Mouse (Mus musculus): ENCODE results near the gene Nrd1. TPM values are rescaled to one million over a fixed set of nuclear protein-coding genes. Genes with fewer than 3 reads are reported as not detected.

Gene Nrd1
- polyA plus RNA-seq, 1 experiment = 150 TPM

DNA sequence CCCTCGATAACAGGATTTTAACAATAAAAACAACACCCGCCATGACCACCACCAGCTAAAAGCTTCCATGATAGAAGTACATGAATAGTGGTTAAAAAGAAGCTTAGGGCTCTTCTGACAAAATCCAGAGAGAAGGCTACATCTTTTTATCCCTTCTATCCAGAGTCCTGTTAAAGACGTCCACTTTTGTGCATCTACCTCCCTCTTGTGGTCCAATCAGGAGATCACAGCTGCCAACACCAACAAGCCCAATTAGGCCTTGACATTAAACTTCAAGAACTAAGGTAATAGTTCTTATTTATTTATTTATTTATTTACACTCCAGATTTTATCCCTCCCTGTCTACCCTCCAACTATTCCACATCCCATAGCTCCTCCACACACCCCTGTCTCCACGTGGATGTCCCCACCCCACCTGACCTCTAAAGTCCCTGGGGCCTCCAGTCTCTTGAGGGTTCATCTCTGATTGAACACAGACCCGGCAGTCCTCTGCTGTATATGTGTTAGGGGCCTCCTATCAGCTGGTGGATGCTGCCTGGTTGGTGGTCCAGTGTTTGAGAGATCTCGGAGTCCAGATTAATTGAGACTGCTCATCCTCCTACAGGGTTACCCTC, 23.9 kb upstream of the Nrd1 start:
- Histone ChIP-seq H3K27ac (ENCODE audit: insufficient read depth, low read length) (no peak overlapping the region), H3K4me3 (replicated peaks; ENCODE audit: insufficient read depth, low read depth, low read length) (no peak overlapping the region), H3K27me3 (ENCODE audit: control insufficient read depth, insufficient read depth, low read length) (no peaks in the 10 kb centered on the region), H3K4me1 (ENCODE audit: control insufficient read depth, insufficient read depth, low read length) (no peaks in the 10 kb centered on the region)
- WGBS = 41% methylated on average over 6 of the region's 6 CpGs
- TF ChIP-seq POLR2A (IDR thresholded peaks at IDR 0.05; ENCODE audit: borderline replicate concordance, insufficient read depth, low read length) = no peak
- TF ChIP-seq CTCF (IDR thresholded peaks at IDR 0.05; ENCODE audit: borderline replicate concordance, insufficient read depth, low read depth, low read length) = peak; percentile 73
- DNase-seq = peak; percentile 45 to 50

GRCm38 (mm10) chr4:108986833-108987472, 13.5 kb upstream of the Nrd1 start:
- Histone ChIP-seq H3K4me1 (ENCODE audit: control insufficient read depth, insufficient read depth, low read length) (no peaks in the 10 kb centered on the region), H3K27ac (ENCODE audit: insufficient read depth, low read length) (no peak overlapping the region), H3K27me3 (ENCODE audit: control insufficient read depth, insufficient read depth, low read length) (no peaks in the 10 kb centered on the region), H3K4me3 (replicated peaks; ENCODE audit: insufficient read depth, low read depth, low read length) (no peak overlapping the region)
- WGBS = 74% methylated on average over 1 of the region's 1 CpGs
- TF ChIP-seq POLR2A (IDR thresholded peaks at IDR 0.05; ENCODE audit: borderline replicate concordance, insufficient read depth, low read length) (no peak), CTCF (IDR thresholded peaks at IDR 0.05; ENCODE audit: borderline replicate concordance, insufficient read depth, low read depth, low read length) (no peak)
- no peak for DNase-seq

GRCm38 (mm10) chr4:108987473-108987842, 13.0 kb upstream of the Nrd1 start:
- Histone ChIP-seq H3K27ac (ENCODE audit: insufficient read depth, low read length) (no peak overlapping the region), H3K4me1 (ENCODE audit: control insufficient read depth, insufficient read depth, low read length) (no peaks in the 10 kb centered on the region), H3K4me3 (replicated peaks; ENCODE audit: insufficient read depth, low read depth, low read length) (no peak overlapping the region), H3K27me3 (ENCODE audit: control insufficient read depth, insufficient read depth, low read length) (no peaks in the 10 kb centered on the region)
- TF ChIP-seq CTCF (IDR thresholded peaks at IDR 0.05; ENCODE audit: borderline replicate concordance, insufficient read depth, low read depth, low read length) (no peak), POLR2A (IDR thresholded peaks at IDR 0.05; ENCODE audit: borderline replicate concordance, insufficient read depth, low read length) (no peak)
- WGBS = 82% methylated on average over 4 of the region's 4 CpGs
- no peak for DNase-seq

- TF ChIP-seq CTCF (IDR thresholded peaks at IDR 0.05; ENCODE audit: borderline replicate concordance, insufficient read depth, low read depth, low read length) (no peak), POLR2A (IDR thresholded peaks at IDR 0.05; ENCODE audit: borderline replicate concordance, insufficient read depth, low read length) (no peak)
- Histone ChIP-seq H3K27me3 (ENCODE audit: control insufficient read depth, insufficient read depth, low read length) (no peaks in the 10 kb centered on the region), H3K4me1 (ENCODE audit: control insufficient read depth, insufficient read depth, low read length) (no peaks in the 10 kb centered on the region), H3K27ac (ENCODE audit: insufficient read depth, low read length) (no peak overlapping the region), H3K4me3 (replicated peaks; ENCODE audit: insufficient read depth, low read depth, low read length) (no peak overlapping the region)
- DNase-seq = no peak
- 66% methylated on average over 2 of the region's 2 CpGs for WGBS
Measured at GRCm38 (mm10) chr4:108989430-108989829, 11.0 kb upstream of the Nrd1 start.

- H3K4me3 ChIP-seq (replicated peaks; ENCODE audit: insufficient read depth, low read depth, low read length) = no peak overlapping the region
- DNase-seq = no peak
- H3K27ac ChIP-seq (ENCODE audit: insufficient read depth, low read length) = no peak overlapping the region
- H3K27me3 ChIP-seq (ENCODE audit: control insufficient read depth, insufficient read depth, low read length) = no peaks in the 10 kb centered on the region
- TF ChIP-seq CTCF (IDR thresholded peaks at IDR 0.05; ENCODE audit: borderline replicate concordance, insufficient read depth, low read depth, low read length) (no peak), POLR2A (IDR thresholded peaks at IDR 0.05; ENCODE audit: borderline replicate concordance, insufficient read depth, low read length) (no peak)
- H3K4me1 ChIP-seq (ENCODE audit: control insufficient read depth, insufficient read depth, low read length) = no peaks in the 10 kb centered on the region
Measured at GRCm38 (mm10) chr4:108990032-108990431, 10.4 kb upstream of the Nrd1 start.

DNA sequence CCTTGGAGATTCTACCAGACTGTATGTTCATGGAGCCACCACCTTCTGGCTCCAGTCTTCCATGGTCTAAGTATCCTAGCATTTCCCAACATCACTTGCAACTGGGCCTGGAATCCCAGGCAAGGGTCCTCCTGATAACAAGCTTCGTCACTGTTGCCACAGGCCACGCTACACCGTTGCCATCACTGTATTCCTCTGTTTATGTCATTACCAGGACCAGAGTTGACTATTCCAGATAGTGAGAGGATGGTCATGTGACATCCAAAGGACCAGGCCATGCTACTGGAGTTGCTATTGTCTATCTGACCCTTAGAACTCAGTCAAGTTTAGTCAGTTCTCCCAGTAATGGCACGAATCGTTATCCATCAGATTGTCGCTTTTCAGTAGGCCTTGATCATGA, 9.9 kb upstream of the Nrd1 start:
- no peak for DNase-seq
- no peak overlapping the region for H3K27ac ChIP-seq (ENCODE audit: insufficient read depth, low read length)
- H3K4me1 ChIP-seq (ENCODE audit: control insufficient read depth, insufficient read depth, low read length) = no peaks in the 10 kb centered on the region
- WGBS = 95% methylated on average over 6 of the region's 6 CpGs
- TF ChIP-seq CTCF (IDR thresholded peaks at IDR 0.05; ENCODE audit: borderline replicate concordance, insufficient read depth, low read depth, low read length) = no peak
- no peak for TF ChIP-seq POLR2A (IDR thresholded peaks at IDR 0.05; ENCODE audit: borderline replicate concordance, insufficient read depth, low read length)
- H3K27me3 ChIP-seq (ENCODE audit: control insufficient read depth, insufficient read depth, low read length) = no peaks in the 10 kb centered on the region
- H3K4me3 ChIP-seq (replicated peaks; ENCODE audit: insufficient read depth, low read depth, low read length) = no peak overlapping the region

DNA sequence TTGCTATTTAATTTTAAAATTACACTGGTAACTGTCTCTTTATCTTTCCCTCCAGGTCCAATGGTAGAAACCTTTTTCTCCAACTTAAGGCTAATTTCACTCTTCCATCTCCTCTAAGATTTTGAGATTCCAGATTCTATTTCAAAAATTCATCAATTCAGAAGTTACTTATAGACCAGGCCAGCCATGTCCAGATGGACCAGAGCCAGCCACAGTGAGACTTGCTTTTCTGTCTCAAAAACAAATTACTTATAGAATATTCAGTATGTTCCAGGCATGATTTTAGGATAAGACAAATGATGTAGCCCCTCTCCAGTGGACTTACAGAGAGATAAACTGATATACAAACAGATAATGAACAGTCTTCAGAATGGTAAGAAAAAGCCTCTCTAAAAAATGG, 8.6 kb upstream of the Nrd1 start:
- no peak for TF ChIP-seq CTCF (IDR thresholded peaks at IDR 0.05; ENCODE audit: borderline replicate concordance, insufficient read depth, low read depth, low read length)
- TF ChIP-seq POLR2A (IDR thresholded peaks at IDR 0.05; ENCODE audit: borderline replicate concordance, insufficient read depth, low read length) = no peak
- no peak for DNase-seq

GRCm38 (mm10) chr4:108992978-108993377, 7.5 kb upstream of the Nrd1 start:
- 62% methylated on average over 2 of the region's 2 CpGs for WGBS
- no peaks in the 10 kb centered on the region for H3K4me1 ChIP-seq (ENCODE audit: control insufficient read depth, insufficient read depth, low read length)
- no peak overlapping the region for H3K4me3 ChIP-seq (replicated peaks; ENCODE audit: insufficient read depth, low read depth, low read length)
- DNase-seq = no peak
- no peak overlapping the region for H3K27ac ChIP-seq (ENCODE audit: insufficient read depth, low read length)
- no peaks in the 10 kb centered on the region for H3K27me3 ChIP-seq (ENCODE audit: control insufficient read depth, insufficient read depth, low read length)
- TF ChIP-seq CTCF (IDR thresholded peaks at IDR 0.05; ENCODE audit: borderline replicate concordance, insufficient read depth, low read depth, low read length) (no peak), POLR2A (IDR thresholded peaks at IDR 0.05; ENCODE audit: borderline replicate concordance, insufficient read depth, low read length) (no peak)

More for the DNA sequence above, 8.6 kb upstream of the Nrd1 start:
- Histone ChIP-seq H3K4me1 (ENCODE audit: control insufficient read depth, insufficient read depth, low read length) (no peaks in the 10 kb centered on the region), H3K27ac (ENCODE audit: insufficient read depth, low read length) (no peak overlapping the region), H3K27me3 (ENCODE audit: control insufficient read depth, insufficient read depth, low read length) (no peaks in the 10 kb centered on the region), H3K4me3 (replicated peaks; ENCODE audit: insufficient read depth, low read depth, low read length) (no peak overlapping the region)
